Mouse (Mus musculus) heart, postnatal 10 days (tissue): ENCODE data around the gene Gm49387. TPM values are rescaled to one million over a fixed set of nuclear protein-coding genes. Genes with fewer than 3 reads are reported as not detected.

ENCODE experiments used
- DNase-seq, 2 experiments: peaks; one replicate each; pipeline ENCODE4 v3.0.0; 2021
- intact Hi-C: fragments of 180-260 bp; cut with DNase I; formaldehyde crosslinking; loops from one replicate; pipeline ENCODE4 v1.15.1; 2025
- total RNA-seq, 2 experiments: library from RNA; stranded (reverse); gene quantifications; 2 replicates each; pipeline ENCODE4 v1.2.3; 2021

Gene Gm49387
- total RNA-seq, 2 experiments from 2014 or later, result 1.1 TPM; not detected in 1

- DNase-seq, result peak; percentile 87 to 89
- intact Hi-C loops, result loop anchor here (2.0 kb wide), 1 partner anchor 42 kb away; no protein-coding TSS in a partner anchor
Measured at GRCm38 (mm10) chr14:31662555-31663211, 22.0 kb upstream of the Gm49387 start.

- peak; percentile 87 to 90 for DNase-seq
- intact Hi-C loops, result loop anchor here (1.0 to 2.0 kb wide), 2 partner anchors 35 to 43 kb away; no protein-coding TSS in a partner anchor
Measured at GRCm38 (mm10) chr14:31661671-31662554, 21.2 kb upstream of the Gm49387 start.

GRCm38 (mm10) chr14:31660312-31661093 is 19.8 kb upstream of the Gm49387 start:
- intact Hi-C loops, result loop anchor here (1.0 kb wide), 1 partner anchor 37 kb away; no protein-coding TSS in a partner anchor
- DNase-seq, result no peak

GRCm38 (mm10) chr14:31659501-31660181 is 19.0 kb upstream of the Gm49387 start:
- intact Hi-C loops, result loop anchor here (5.0 kb wide), 2 partner anchors 283 to 373 kb away; no protein-coding TSS in a partner anchor
- DNase-seq, result peak; percentile 78 to 84

- intact Hi-C loops, result loop anchor here (1.0 to 5.0 kb wide), 3 partner anchors 129 to 374 kb away; no protein-coding TSS in a partner anchor
- DNase-seq, result no peak
Measured at GRCm38 (mm10) chr14:31658126-31658680, 17.5 kb upstream of the Gm49387 start.

GRCm38 (mm10) chr14:31656857-31657645 is 16.4 kb upstream of the Gm49387 start:
- peak; percentile 85 to 89 for DNase-seq
- intact Hi-C loops, result loop anchor here (1.0 to 5.0 kb wide), 4 partner anchors 134 to 420 kb away; no protein-coding TSS in a partner anchor

GRCm38 (mm10) chr14:31656386-31656785 is 15.7 kb upstream of the Gm49387 start:
- no peak for DNase-seq
- intact Hi-C loops, result loop anchor here (1.0 to 5.0 kb wide), 4 partner anchors 135 to 420 kb away; no protein-coding TSS in a partner anchor

- no peak for DNase-seq
- intact Hi-C loops, result loop anchor here (5.0 kb wide), 2 partner anchors 287 to 377 kb away; no protein-coding TSS in a partner anchor
Measured at GRCm38 (mm10) chr14:31655406-31655805, 14.7 kb upstream of the Gm49387 start.

- DNase-seq, result no peak
- intact Hi-C loops, result loop anchor here (5.0 kb wide), 2 partner anchors 287 to 377 kb away; no protein-coding TSS in a partner anchor
Measured at GRCm38 (mm10) chr14:31654816-31655215, 14.1 kb upstream of the Gm49387 start.

- intact Hi-C loops, result no loop called here
- no peak for DNase-seq
Measured at GRCm38 (mm10) chr14:31653101-31653875, 12.6 kb upstream of the Gm49387 start.

GRCm38 (mm10) chr14:31652624-31653023 is 11.9 kb upstream of the Gm49387 start:
- intact Hi-C loops, result no loop called here
- DNase-seq, result no peak

- no peak for DNase-seq
- intact Hi-C loops, result no loop called here
Measured at GRCm38 (mm10) chr14:31652106-31652505, 11.4 kb upstream of the Gm49387 start.

GRCm38 (mm10) chr14:31651206-31651605 is 10.5 kb upstream of the Gm49387 start:
- DNase-seq, result no peak
- intact Hi-C loops, result no loop called here

- no peak for DNase-seq
- intact Hi-C loops, result no loop called here
Measured at GRCm38 (mm10) chr14:31650347-31650746, 9.7 kb upstream of the Gm49387 start.

- DNase-seq, result no peak
- intact Hi-C loops, result no loop called here
Measured at GRCm38 (mm10) chr14:31647991-31648390, 7.3 kb upstream of the Gm49387 start.

- no peak for DNase-seq
Measured at GRCm38 (mm10) chr14:31645920-31646319, 5.2 kb upstream of the Gm49387 start.

GRCm38 (mm10) chr14:31644931-31645547 is 4.4 kb upstream of the Gm49387 start:
- intact Hi-C loops, result loop anchor here (5.0 kb wide), 1 partner anchor 437 kb away; no protein-coding TSS in a partner anchor
- no peak for DNase-seq

More at GRCm38 (mm10) chr14:31645920-31646319, 5.2 kb upstream of the Gm49387 start:
- intact Hi-C loops, result no loop called here
